Mouse (Mus musculus) lung, adult 2 months (tissue): ENCODE measurements around the gene Pygb.

Source experiments
- CTCF ChIP-seq: fragments of 200-500 bp; IDR thresholded peaks from 2 replicates; pipeline ENCODE4 v1.5.1; 2011; ENCODE audit warnings: mild to moderate bottlenecking, low read length, control low read depth; ENCODE audit not compliant: insufficient read depth
- POLR2A ChIP-seq: fragments of 200-500 bp; IDR thresholded peaks from 2 replicates; pipeline ENCODE4 v1.6.1; 2011; ENCODE audit warnings: low read depth, mild to moderate bottlenecking, control low read depth, low read length, borderline replicate concordance; ENCODE audit errors: extremely low read depth

DNA sequence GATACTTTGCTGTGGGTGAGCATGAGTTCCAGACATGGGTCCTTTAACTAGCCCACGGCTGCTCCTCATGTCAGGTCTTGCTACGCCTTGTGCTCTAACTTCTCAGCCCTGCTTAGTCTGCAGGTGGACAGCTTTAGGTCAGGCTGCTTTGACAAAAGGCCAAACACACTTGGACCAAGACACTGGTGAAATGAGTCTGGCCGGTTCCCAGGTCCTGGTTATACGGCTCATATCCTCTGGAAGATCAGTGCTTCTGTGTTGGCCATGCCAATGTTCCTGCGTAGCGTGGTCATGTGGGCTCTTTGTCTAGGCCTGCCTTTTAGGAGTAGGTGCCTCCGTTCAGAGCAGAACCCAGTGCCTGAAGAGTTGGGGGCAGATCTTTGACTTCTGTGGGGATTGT, 45.5 kb downstream of the Pygb start:
- TF ChIP-seq CTCF (no peak), POLR2A (no peak)
